Mouse (Mus musculus) CH12F3 (cell line): ENCODE measurements around the gene Birc5.
"Not testable (repeated sequence)": the region's sequence is repeated elsewhere in the genome, so short reads cannot be mapped to it uniquely, and the experiment has no call there.

Experiments used
- in situ Hi-C: fragments of 300-500 bp; cut with MboI; formaldehyde crosslinking; loops from 2 replicates; pipeline ENCODE4 v1.14.3; 2020; ENCODE audit warnings: low sequenced_read_pairs

Birc5 gene

DNA sequence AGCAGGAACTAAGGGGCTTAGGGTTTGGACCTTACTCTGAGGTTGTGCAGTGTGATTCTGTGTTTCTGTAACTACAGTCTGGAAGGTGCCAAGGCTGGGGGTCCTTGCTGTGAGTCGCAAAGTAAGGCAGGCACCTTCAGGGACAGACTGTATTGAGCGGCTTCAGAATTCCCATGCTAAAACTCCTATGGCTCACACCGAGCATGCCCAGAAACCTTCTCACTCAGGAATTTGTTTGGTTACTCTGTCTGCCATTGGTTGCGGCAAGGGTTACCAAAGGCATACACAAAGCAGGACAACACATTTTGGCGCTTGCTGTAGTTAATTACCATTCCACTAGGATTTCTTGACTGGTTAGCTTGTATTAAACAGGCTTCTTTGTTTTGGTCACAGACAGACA, 22.9 kb upstream of the Birc5 start:
- in situ Hi-C loops = no loop called here

DNA sequence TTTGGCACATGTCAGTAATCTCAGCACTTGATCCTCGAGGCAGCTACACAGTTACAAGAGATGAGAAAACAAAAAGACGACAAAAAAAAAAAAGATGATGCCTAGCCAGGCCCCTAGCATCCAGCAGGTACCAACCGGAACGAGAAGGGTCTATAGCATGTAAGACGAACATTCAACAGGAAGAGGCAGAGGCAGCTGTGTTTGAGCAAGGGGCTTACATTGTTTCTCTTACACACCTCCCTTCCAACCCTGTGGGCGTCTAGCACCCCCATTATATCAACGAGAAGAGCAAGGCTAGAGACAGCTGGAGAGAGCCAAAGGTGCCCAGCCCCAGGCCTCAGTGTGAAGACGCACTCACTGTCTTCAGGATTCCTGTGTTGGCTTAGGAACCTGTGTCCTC, 22.1 kb upstream of the Birc5 start:
- in situ Hi-C loops = no loop called here

DNA sequence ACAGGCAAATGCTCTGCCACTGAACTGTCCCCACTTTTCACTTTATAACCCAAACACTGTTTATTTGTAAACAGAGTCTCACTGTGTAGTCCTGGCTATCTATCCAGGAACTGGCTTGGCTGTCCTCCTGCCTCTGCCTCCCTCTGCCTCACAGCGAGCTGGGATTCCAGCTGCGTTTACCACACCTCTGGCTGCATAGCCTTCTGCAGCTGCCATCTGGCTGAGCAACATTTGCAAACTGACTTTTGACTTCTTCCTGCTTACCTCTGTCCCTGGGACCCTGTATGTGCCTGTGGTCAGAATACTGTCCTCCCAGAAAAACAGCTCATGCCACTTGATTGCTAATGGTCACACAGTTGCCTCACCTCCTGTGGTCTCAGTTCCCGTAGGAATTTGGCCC, 21.7 kb upstream of the Birc5 start:
- in situ Hi-C loops = no loop called here

DNA sequence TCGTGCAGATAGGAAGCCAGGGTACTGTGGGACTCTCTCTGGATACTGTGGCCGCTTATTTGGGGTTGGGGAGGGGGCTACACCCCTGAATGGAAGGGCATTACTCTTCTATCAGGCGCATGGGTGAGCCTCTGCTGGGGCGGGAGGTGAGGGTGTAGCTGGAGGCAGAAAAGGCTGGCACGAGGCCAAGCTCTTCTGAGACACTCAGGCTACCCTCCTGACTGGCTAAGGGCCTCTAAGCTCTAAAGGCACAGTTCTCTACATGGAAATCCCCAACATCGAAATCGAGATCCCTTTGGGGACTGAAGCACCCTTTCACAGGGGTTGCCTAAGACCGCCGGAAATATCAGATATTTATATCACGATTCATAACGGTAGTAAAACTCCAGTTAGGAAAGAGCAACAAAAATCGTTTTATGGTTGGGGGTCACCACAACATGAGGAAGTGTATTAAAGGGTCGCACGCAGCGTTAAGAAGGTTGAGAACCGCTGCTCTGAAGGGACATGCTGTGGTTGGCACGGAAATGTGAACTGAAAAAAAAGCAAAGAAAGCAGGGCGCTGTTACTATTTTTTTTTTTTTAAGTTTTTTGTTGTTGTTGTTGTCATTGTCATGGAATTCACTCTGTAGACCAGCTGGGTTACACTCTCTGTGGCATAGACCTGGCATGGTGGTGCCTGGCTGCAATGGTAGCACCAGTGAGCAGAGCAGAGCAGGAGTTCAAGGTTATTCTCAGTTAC, 20.7 kb upstream of the Birc5 start:
- in situ Hi-C loops = no loop called here

- in situ Hi-C loops = no loop called here
These were observed 20.0 kb upstream of the Birc5 start for GRCm38 (mm10) chr11:117828888-117829604.

- in situ Hi-C loops = no loop called here
These were observed 19.3 kb upstream of the Birc5 start for GRCm38 (mm10) chr11:117829671-117830215.

- in situ Hi-C loops = no loop called here
These were observed 18.6 kb upstream of the Birc5 start for GRCm38 (mm10) chr11:117830401-117830800.

DNA sequence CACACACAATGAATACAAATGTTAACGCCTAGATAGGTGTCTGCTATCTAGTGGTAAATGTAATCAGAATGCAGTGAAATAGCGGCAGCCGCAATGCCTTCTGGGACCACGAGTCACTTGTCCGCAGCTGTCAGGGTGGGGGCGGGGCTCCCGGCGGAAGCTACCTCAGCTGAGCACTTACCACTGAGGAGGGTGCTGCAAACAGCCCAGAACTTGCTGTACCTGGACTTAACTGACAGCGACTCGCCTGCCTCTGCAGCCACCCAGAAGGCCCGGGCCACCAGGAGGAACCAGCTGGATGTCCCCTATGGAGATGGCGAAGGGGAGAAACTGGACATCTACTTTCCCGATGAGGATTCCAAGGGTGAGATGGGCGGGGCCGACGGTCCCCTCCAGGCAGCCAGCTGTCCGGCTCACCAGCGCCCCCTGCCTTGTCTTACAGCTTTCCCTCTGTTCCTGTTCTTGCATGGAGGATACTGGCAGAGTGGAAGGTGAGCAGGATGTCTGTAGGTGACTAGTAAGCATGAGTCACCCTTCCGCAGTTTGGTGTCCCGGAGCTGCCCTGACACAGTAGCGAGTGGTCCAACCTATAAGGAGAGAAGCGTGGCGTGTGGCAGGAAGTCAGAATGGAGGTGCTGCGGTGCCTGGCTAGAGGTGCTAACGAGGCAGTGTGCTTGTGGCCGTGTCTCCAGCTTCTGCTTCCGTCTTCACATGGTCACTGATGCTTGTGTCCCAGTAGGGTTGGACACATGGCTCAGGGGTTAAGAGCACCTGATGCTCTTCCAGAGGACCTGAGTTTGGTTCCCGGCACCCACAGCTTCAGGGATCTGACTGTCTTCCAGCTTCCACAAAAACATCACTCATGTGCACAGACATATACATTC, 16.7 kb upstream of the Birc5 start:
- in situ Hi-C loops = no loop called here

DNA sequence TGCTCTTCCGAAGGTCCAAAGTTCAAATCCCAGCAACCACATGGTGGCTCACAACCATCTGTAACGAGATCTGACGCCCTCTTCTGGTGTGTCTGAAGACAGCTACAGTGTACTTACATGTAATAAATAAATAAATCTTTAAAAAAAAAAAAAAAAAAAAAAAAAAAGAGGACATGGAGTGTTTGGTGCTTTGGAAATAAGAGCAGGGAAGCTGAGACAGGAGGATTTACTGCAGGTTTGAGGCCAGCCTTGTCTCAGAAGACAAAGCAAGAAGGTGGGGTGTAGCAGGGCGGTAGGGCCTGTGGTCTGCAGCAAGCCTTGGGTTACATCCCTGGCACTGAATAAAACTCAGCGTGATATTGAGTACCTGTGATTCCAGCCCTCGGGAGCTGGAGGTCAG, 15.5 kb upstream of the Birc5 start:
- in situ Hi-C loops = not testable (repeated sequence)

GRCm38 (mm10) chr11:117834086-117834485, 15.0 kb upstream of the Birc5 start:
- in situ Hi-C loops = no loop called here

DNA sequence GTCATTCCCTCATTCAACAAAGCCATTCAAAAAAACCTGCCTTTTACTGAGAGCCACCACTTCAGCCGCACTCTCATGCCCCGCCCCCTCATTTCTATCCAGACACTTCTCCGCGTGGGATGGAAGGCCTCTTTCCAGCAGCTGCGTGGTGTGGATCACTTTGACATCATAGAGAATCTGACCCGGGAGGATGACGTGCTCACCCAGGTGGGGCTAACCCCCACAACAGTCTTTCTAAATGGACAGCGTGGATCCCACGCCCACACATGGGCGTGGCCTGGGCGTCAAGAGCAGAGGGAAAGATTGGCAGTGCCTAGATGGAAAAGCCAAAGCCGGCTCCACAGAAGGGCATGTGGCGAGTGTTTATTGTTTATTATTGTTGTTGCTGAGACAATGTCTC, 12.7 kb upstream of the Birc5 start:
- in situ Hi-C loops = no loop called here

DNA sequence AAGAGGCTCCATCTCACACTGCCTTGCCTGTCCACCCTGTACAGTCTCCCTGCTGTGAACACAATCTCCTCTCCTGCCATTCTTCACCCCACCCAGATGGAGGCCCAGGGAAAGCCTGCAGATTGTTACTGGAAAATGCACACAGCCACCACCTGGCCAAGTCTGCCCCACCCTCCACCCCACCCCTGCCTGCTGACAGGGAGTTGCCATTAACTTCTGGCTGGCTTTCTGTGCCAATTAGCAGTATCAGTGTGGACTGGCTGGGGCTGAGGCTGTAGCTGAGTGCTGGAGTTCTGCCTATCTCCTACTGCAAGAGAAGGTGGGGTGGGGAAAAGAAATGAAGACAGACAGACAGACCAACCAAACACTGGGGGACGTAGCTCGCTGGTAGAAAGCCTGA, 10.5 kb upstream of the Birc5 start:
- in situ Hi-C loops = no loop called here

DNA sequence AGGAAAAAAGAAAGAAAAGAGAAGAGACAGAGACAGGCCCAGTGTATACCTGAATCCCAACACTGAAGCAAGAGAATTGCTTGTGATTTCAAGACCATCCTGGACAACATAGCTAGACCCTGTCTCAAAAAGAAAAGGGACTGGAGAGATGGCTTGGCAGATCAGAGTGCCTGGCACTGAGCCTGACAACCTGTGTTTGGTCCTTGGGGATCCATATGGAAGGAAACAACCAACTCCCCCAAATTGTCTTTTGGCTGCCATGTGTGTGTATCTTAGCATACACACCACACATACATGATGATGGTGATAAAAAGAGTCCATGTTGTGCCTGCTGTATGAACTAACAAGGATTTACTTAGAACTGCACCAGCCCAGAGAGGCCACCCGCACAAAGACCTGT, 10.0 kb upstream of the Birc5 start:
- in situ Hi-C loops = no loop called here

GRCm38 (mm10) chr11:117840910-117841309, 8.1 kb upstream of the Birc5 start:
- in situ Hi-C loops = no loop called here

- in situ Hi-C loops = no loop called here
These were observed 5.6 kb upstream of the Birc5 start for GRCm38 (mm10) chr11:117843434-117843833.

- in situ Hi-C loops = no loop called here
These were observed 4.1 kb upstream of the Birc5 start for GRCm38 (mm10) chr11:117844997-117845396.

GRCm38 (mm10) chr11:117845651-117846050, 3.4 kb upstream of the Birc5 start:
- in situ Hi-C loops = no loop called here

DNA sequence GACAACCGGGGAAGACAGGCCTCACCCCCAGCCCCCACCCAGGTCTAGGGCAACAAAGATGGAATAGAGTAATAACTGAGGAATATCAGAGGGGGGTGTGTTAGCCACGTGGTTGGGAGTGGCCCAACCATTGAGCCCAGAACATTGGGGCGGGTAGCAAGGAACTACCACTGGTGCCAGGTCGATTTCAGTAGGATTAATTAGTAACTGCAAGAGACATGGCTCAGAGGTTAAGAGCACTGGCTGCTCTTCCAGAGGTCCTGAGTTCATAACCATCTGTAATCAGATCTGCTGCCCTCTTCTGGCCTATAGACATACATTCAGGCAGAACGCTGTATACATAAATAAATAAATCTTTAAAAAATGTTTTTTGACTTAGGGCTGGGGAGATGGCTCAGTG, 2.4 kb upstream of the Birc5 start:
- in situ Hi-C loops = no loop called here

- in situ Hi-C loops = no loop called here
These were observed 1.3 kb upstream of the Birc5 start for GRCm38 (mm10) chr11:117847593-117848215.

DNA sequence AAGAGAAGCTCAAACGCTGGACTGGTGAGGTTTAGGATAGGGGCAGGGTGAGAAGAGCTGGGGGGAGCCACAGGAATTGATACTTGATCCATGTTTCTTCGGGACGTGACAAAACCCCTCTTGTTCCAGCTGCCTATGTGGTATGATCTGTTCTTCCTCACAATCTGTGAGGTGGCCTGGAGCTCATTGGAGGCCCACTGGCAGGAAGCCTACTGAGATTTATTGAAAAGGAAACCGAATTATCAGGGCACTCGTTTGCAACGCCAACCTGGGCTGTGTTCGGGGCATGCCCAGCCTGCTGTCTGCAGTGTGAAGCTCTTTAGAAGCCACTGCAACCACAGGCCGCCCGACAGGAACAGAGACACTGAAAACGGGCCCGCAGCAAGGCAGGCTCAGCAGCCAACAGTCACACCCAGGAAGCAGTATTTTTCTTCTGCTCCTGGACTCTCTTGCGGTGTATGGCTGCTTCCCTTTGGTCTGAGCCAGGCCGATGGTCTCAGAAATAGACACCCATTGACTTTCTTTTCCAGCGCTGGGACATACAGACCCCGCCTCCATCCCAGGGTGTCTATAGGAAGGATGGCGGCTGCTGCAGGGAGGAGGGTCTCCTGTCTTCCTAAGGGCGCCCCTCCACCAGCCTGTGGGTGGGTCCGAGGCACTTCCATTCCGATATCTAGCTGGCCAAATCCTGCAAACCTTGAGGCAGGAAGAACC, 623 bp upstream of the Birc5 start:
- in situ Hi-C loops = no loop called here
